Mouse (Mus musculus) spleen, adult 2 months (tissue): Measurements from ENCODE around the gene Ube2m. TPM values are rescaled to one million over a fixed set of nuclear protein-coding genes. Genes with fewer than 3 reads are reported as not detected.

ENCODE experiments used
- DNase-seq, 2 experiments: peaks; one replicate each; pipeline versions ENCODE4 v3.0.0 to v3.0.0-alpha.2; 2012 to 2021; ENCODE audit warnings: low spot score in 2 of 2, low read depth in 1 of 2
- H3K27ac ChIP-seq: fragments of 200-500 bp; 2 replicates; pipeline ENCODE4 v1.5.1; 2012; ENCODE audit warnings: low read length, inconsistent platforms; ENCODE audit not compliant: insufficient read depth
- H3K27me3 ChIP-seq: fragments of 200-500 bp; 2 replicates; pipeline ENCODE4 v1.6.1; 2012; ENCODE audit warnings: mild to moderate bottlenecking, moderate library complexity, low read length, inconsistent platforms; ENCODE audit not compliant: control insufficient read depth, insufficient read depth
- H3K36me3 ChIP-seq: fragments of 200-500 bp; 2 replicates; pipeline ENCODE4 v1.6.1; 2012; ENCODE audit warnings: mild to moderate bottlenecking, low read length, inconsistent platforms; ENCODE audit not compliant: control insufficient read depth, insufficient read depth
- H3K4me1 ChIP-seq: fragments of 200-500 bp; 2 replicates; pipeline ENCODE4 v1.6.1; 2011; ENCODE audit warnings: inconsistent platforms; ENCODE audit not compliant: control insufficient read depth, insufficient read depth, insufficient read length
- H3K4me3 ChIP-seq: fragments of 200-500 bp; 2 replicates; pipeline ENCODE4 v1.5.1; 2011; ENCODE audit warnings: mild to moderate bottlenecking, inconsistent platforms; ENCODE audit not compliant: insufficient read depth, insufficient read length; ENCODE audit errors: extremely low read depth
- CTCF ChIP-seq: fragments of 200-500 bp; IDR thresholded peaks from 2 replicates; pipeline ENCODE4 v1.5.1; 2011; ENCODE audit warnings: mild to moderate bottlenecking, inconsistent platforms; ENCODE audit not compliant: insufficient read depth, insufficient read length, insufficient replicate concordance; ENCODE audit errors: extremely low read depth
- POLR2A ChIP-seq: fragments of 200-500 bp; IDR thresholded peaks from 2 replicates; pipeline ENCODE4 v1.6.1; 2011; ENCODE audit warnings: low read depth, low read length, inconsistent platforms
- WGBS: fragments of 180-500 bp; shearing (Covaris S2); methylation state at CpG from one replicate; pipeline ENCODE4 v1.1.7; 2018; 5-methylcytosine and 5-hydroxymethylcytosine counted together
- polyA plus RNA-seq: library from polyadenylated mRNA; depleted of rRNA; stranded (reverse); fragments of >200 nt; gene quantifications from 2 replicates; pipeline ENCODE4 v1.2.3, GENCODE M21; 2012; rRNA removed

The Ube2m gene
- polyA plus RNA-seq, 1 experiment: 62.7 TPM

- Histone ChIP-seq H3K36me3 (no peaks in the 10 kb centered on the region), H3K4me3 (no peak overlapping the region), H3K27me3 (no peaks in the 10 kb centered on the region), H3K4me1 (no peaks in the 10 kb centered on the region), H3K27ac (no peak overlapping the region)
- peak; percentile 33 to 42 for DNase-seq
- TF ChIP-seq CTCF (no peak), POLR2A (no peak)
- WGBS: 8% methylated on average over 3 of the region's 3 CpGs
Measured at GRCm38 (mm10) chr7:12992222-12992621, 45.9 kb downstream of the Ube2m start.

GRCm38 (mm10) chr7:12987409-12988189 is 50.5 kb downstream of the Ube2m start:
- DNase-seq: no peak
- WGBS: 78% methylated on average over 8 of the region's 8 CpGs
- Histone ChIP-seq H3K36me3 (no peaks in the 10 kb centered on the region), H3K4me1 (no peaks in the 10 kb centered on the region), H3K27me3 (no peaks in the 10 kb centered on the region), H3K27ac (no peak overlapping the region), H3K4me3 (no peak overlapping the region)
- TF ChIP-seq POLR2A (no peak), CTCF (no peak)

DNA sequence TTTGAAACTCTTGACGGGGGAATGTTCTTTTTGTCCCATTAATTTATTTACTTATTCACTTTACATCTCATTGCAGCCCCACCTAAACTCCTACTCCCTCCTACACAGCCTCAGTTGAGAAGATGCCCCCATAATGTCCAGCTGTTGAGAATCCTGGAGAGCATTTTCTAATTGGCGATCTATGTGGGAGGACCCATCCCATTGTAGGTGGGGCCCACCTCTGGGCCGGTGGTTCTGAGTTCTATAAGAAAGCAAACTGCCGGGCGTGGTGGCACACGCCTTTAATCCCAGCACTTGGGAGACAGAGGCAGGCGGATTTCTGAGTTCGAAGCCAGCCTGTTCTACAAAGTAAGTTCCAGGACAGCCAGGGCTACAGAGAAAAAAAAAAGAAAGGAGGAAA is 51.2 kb downstream of the Ube2m start:
- H3K27ac ChIP-seq: no peak overlapping the region
- no peak for TF ChIP-seq CTCF
- no peak for TF ChIP-seq POLR2A
- WGBS: 87% methylated on average over 8 of the region's 8 CpGs

GRCm38 (mm10) chr7:12985724-12986123 is 52.4 kb downstream of the Ube2m start:
- Histone ChIP-seq H3K27me3 (no peaks in the 10 kb centered on the region), H3K4me3 (no peak overlapping the region), H3K36me3 (no peaks in the 10 kb centered on the region), H3K27ac (no peak overlapping the region), H3K4me1 (no peaks in the 10 kb centered on the region)
- TF ChIP-seq CTCF (no peak), POLR2A (no peak)
- 78% methylated on average over 1 of the region's 1 CpGs for WGBS
- no peak for DNase-seq

More for the DNA sequence above, 51.2 kb downstream of the Ube2m start:
- no peak for DNase-seq
- Histone ChIP-seq H3K4me3 (no peak overlapping the region), H3K36me3 (no peaks in the 10 kb centered on the region), H3K27me3 (no peaks in the 10 kb centered on the region), H3K4me1 (no peaks in the 10 kb centered on the region)

Other genes with a start within 250 kb of the Ube2m start
- 0.76 and 1.4 TPM in 2 replicates for gene Zscan18, start 234.6 kb downstream of the Ube2m start, polyA plus RNA-seq
- gene Zfp329, start 219.4 kb downstream of the Ube2m start, polyA plus RNA-seq: 0.81 and 0.92 TPM in 2 replicates
- gene Zfp110, start 203.5 kb downstream of the Ube2m start, polyA plus RNA-seq: 9.5 and 12.4 TPM in 2 replicates
- gene Zfp128, start 157.1 kb downstream of the Ube2m start, polyA plus RNA-seq: 0.65 and 0.85 TPM in 2 replicates
- 6.8 and 7.1 TPM in 2 replicates for gene Zscan22, start 140.5 kb downstream of the Ube2m start, polyA plus RNA-seq
- gene Rps5, start 116.0 kb downstream of the Ube2m start, polyA plus RNA-seq: 2,106 and 2,648 TPM in 2 replicates
- 0.21 and 0.31 TPM in 2 replicates for gene Rnf225, start 110.9 kb downstream of the Ube2m start, polyA plus RNA-seq
- gene Zfp324, start 72.4 kb downstream of the Ube2m start, polyA plus RNA-seq: 3.7 and 4.7 TPM in 2 replicates
- gene Zfp446, start 60.4 kb downstream of the Ube2m start, polyA plus RNA-seq: 4.1 and 5.1 TPM in 2 replicates
- 0.21 TPM in 2 replicates for gene Slc27a5, start 40.1 kb downstream of the Ube2m start, polyA plus RNA-seq
- 272 TPM in 2 replicates for gene Trim28, start 39.2 kb downstream of the Ube2m start, polyA plus RNA-seq
- gene Zbtb45, start 28.2 kb downstream of the Ube2m start, polyA plus RNA-seq: 24.5 and 34.5 TPM in 2 replicates
- gene Chmp2a, start 3.5 kb downstream of the Ube2m start, polyA plus RNA-seq: 40.2 and 41.1 TPM in 2 replicates
- 0.76 and 1.1 TPM in 2 replicates for gene Mzf1, start 16.5 kb upstream of the Ube2m start, polyA plus RNA-seq
- gene Vmn1r85, start 56.9 kb upstream of the Ube2m start, polyA plus RNA-seq: not detected in 2 replicates
- not detected in 2 replicates for gene Vmn1r86, start 81.6 kb upstream of the Ube2m start, polyA plus RNA-seq
- gene Vmn1r87, start 101.9 kb upstream of the Ube2m start, polyA plus RNA-seq: not detected in 2 replicates
- gene Vmn1r88, start 121.3 kb upstream of the Ube2m start, polyA plus RNA-seq: not detected in 2 replicates
- gene Vmn1r89, start 174.7 kb upstream of the Ube2m start, polyA plus RNA-seq: not detected in 2 replicates
- gene Lig1, start 239.0 kb upstream of the Ube2m start, polyA plus RNA-seq: 9.3 and 11.8 TPM in 2 replicates
- 2.5 TPM in 2 replicates for gene Zswim9, start 240.4 kb upstream of the Ube2m start, polyA plus RNA-seq